Mouse (Mus musculus) Patski (cell line): ENCODE results near the gene Cox8c. TPM values are rescaled to one million over a fixed set of nuclear protein-coding genes. Genes with fewer than 3 reads are reported as not detected.

Source experiments
- ATAC-seq: fragments of 100-300 bp; one replicate; pipeline ENCODE4 v1.8.0; 2021
- CTCF ChIA-PET: fragments of 350-600 bp; sonication (Branson Sonifier 250); formaldehyde crosslinking; loops from one replicate; lab custom pipeline; 2022; ENCODE audit warnings: inconsistent platforms; lab: Charles Lee
- POLR2A ChIA-PET: fragments of 350-600 bp; sonication (Branson Sonifier 250); formaldehyde crosslinking; loops from one replicate; lab custom pipeline; 2022; ENCODE audit warnings: antibody characterized with exemption, inconsistent platforms; lab: Charles Lee
- DNase-seq: peaks from one replicate; pipeline ENCODE4 v3.0.0-alpha.2; 2011; ENCODE audit warnings: low read depth, low spot score
- H3K27me3 ChIP-seq: fragments of 371-371 bp; one replicate; pipeline ENCODE4 v1.5.1; 2021
- CTCF ChIP-seq: fragments of 100-300 bp; IDR thresholded peaks from one replicate; pipeline ENCODE4 v1.5.1; 2021
- in situ Hi-C: fragments of 300-500 bp; cut with MboI; formaldehyde crosslinking; loops from 3 replicates; pipeline ENCODE4 v1.11.1; 2018; ENCODE audit warnings: low pct_unique_long_range_greater_than_20kb, mixed read lengths
- polyA plus RNA-seq: library from polyadenylated mRNA; unstranded; gene quantifications from one replicate; pipeline ENCODE4 v1.2.3, GENCODE M21; 2021

Gene Cox8c
- polyA plus RNA-seq, 1 experiment from 2014 or later: not detected

GRCm38 (mm10) chr12:102908191-102908590, 9.1 kb downstream of the Cox8c start:
- CTCF ChIA-PET: no interaction called here
- in situ Hi-C loops: no loop called here
- TF ChIP-seq CTCF: no peak
- ATAC-seq (no peak), DNase-seq (no peak)
- H3K27me3 ChIP-seq: no peaks in the 10 kb centered on the region
- POLR2A ChIA-PET: no interaction called here

GRCm38 (mm10) chr12:102916073-102916472, 17.0 kb downstream of the Cox8c start:
- ChIA-PET POLR2A (no interaction called here), CTCF (no interaction called here)
- peaks cover 16% of the 10 kb centered on the region for H3K27me3 ChIP-seq
- no peak for ATAC-seq
- TF ChIP-seq CTCF: no peak
- in situ Hi-C loops: no loop called here
- no peak for DNase-seq

- no peak for DNase-seq
- CTCF ChIA-PET: no interaction called here
- POLR2A ChIA-PET: no interaction called here
- no peak for TF ChIP-seq CTCF
- ATAC-seq: no peak
- in situ Hi-C loops: no loop called here
- H3K27me3 ChIP-seq: peaks cover 9% of the 10 kb centered on the region
These were observed 30.6 kb downstream of the Cox8c start for GRCm38 (mm10) chr12:102929764-102930163.

- TF ChIP-seq CTCF: no peak
- POLR2A ChIA-PET: no interaction called here
- no peak for ATAC-seq
- peaks cover 8% of the 10 kb centered on the region for H3K27me3 ChIP-seq
- CTCF ChIA-PET: no interaction called here
- in situ Hi-C loops: no loop called here
- no peak for DNase-seq
These were observed 31.2 kb downstream of the Cox8c start for GRCm38 (mm10) chr12:102930335-102930734.

DNA sequence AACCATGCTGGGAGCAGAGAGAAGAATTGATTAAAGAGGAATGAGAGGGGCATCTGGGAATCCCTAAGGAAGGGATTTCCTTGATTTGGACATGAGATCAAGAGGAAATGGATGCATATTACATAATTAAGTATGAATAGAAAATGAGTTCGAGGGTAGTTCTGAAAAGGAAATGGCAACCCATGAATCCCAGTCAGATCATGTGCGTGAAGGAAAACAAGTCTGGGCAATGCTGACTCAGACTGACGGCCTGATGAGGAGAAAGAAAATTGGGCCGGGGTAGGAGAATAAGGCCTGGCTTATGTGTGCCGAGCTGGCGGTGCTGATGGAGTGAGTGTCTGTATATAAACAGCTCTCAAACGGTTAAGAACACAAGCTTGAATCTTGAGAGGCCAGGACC, 31.7 kb downstream of the Cox8c start:
- H3K27me3 ChIP-seq: peaks cover 4% of the 10 kb centered on the region
- in situ Hi-C loops: no loop called here
- ATAC-seq: no peak
- POLR2A ChIA-PET: no interaction called here
- CTCF ChIA-PET: no interaction called here
- no peak for TF ChIP-seq CTCF
- DNase-seq: no peak

GRCm38 (mm10) chr12:102935892-102936291, 36.8 kb downstream of the Cox8c start:
- POLR2A ChIA-PET: no interaction called here
- TF ChIP-seq CTCF: no peak
- ATAC-seq: no peak
- peaks cover 22% of the 10 kb centered on the region for H3K27me3 ChIP-seq
- CTCF ChIA-PET: no interaction called here
- in situ Hi-C loops: no loop called here
- no peak for DNase-seq

- DNase-seq: no peak
- no peak for TF ChIP-seq CTCF
- peaks cover 35% of the 10 kb centered on the region for H3K27me3 ChIP-seq
- POLR2A ChIA-PET: no interaction called here
- in situ Hi-C loops: no loop called here
- CTCF ChIA-PET: no interaction called here
- ATAC-seq: no peak
These were observed 46.5 kb downstream of the Cox8c start for GRCm38 (mm10) chr12:102945571-102945970.

GRCm38 (mm10) chr12:102947826-102948225, 48.7 kb downstream of the Cox8c start:
- TF ChIP-seq CTCF: no peak
- H3K27me3 ChIP-seq: peaks cover 35% of the 10 kb centered on the region
- DNase-seq (no peak), ATAC-seq (no peak)
- POLR2A ChIA-PET: no interaction called here
- in situ Hi-C loops: no loop called here
- CTCF ChIA-PET: no interaction called here

- in situ Hi-C loops: no loop called here
- H3K27me3 ChIP-seq: peaks cover 30% of the 10 kb centered on the region
- ATAC-seq (no peak), DNase-seq (no peak)
- POLR2A ChIA-PET: no interaction called here
- no peak for TF ChIP-seq CTCF
- CTCF ChIA-PET: no interaction called here
These were observed 49.8 kb downstream of the Cox8c start, which contains the start of gene Unc79 for GRCm38 (mm10) chr12:102948778-102949394. TSS of gene Unc79 (plus strand) at chr12:102948859.

- ChIA-PET POLR2A (no interaction called here), CTCF (no interaction called here)
- in situ Hi-C loops: no loop called here
- DNase-seq: no peak
- H3K27me3 ChIP-seq: peaks cover 30% of the 10 kb centered on the region
- no peak for TF ChIP-seq CTCF
- no peak for ATAC-seq
These were observed 50.5 kb downstream of the Cox8c start for GRCm38 (mm10) chr12:102949395-102950208.

Other genes starting within 250 kb of the Cox8c start
- 22.9 TPM for gene Itpk1, start 194.4 kb upstream of the Cox8c start, polyA plus RNA-seq
- 13.3 TPM for gene Moap1, start 155.7 kb upstream of the Cox8c start, polyA plus RNA-seq
- 6.5 TPM for gene Tmem251, start 155.6 kb upstream of the Cox8c start, polyA plus RNA-seq
- gene Gm28051, start 141.6 kb upstream of the Cox8c start, polyA plus RNA-seq: not detected
- gene Gon7, start 141.5 kb upstream of the Cox8c start, polyA plus RNA-seq: 14.6 TPM
- 33.0 TPM for gene Ubr7, start 141.3 kb upstream of the Cox8c start, polyA plus RNA-seq
- gene Gm20604, start 140.6 kb upstream of the Cox8c start, polyA plus RNA-seq: 9.5 TPM
- 29.2 TPM for gene Btbd7, start 20.8 kb upstream of the Cox8c start, polyA plus RNA-seq
- gene Unc79, start 49.5 kb downstream of the Cox8c start, polyA plus RNA-seq: not detected